Mouse (Mus musculus): ENCODE results near the gene Snx4. TPM values are rescaled to one million over a fixed set of nuclear protein-coding genes. Genes with fewer than 3 reads are reported as not detected.

Gene Snx4
- polyA plus RNA-seq, 1 experiment from 2014 or later, result 82.3 TPM

DNA sequence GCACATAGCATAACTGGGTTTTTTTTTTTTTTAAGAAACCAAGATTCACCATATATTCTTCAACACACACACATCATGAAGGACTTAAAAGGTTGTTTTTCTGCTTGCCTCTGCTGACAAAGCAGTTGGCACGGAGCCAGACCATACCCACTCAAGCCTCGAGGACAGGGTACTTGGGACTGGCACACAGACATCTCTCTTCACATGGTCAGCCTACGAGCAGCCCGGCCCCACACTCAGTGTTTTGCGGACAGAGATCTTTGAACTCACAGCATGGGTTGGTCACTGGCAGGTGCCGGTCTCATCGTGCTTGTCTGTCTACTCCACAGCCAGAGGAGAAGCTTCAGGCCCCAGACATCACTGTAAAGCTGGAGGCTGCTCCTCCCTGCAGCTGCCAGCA, 56.5 kb downstream of the Snx4 start:
- Histone ChIP-seq H3K36me3 (ENCODE audit: control insufficient read depth, insufficient read depth, low read length) (peaks cover 17% of the 10 kb centered on the region), H3K4me2 (ENCODE audit: low read length) (no peak overlapping the region), H3K9ac (ENCODE audit: low read length) (no peak overlapping the region), H3K4me3 (ENCODE audit: control insufficient read depth in 1 of 2, insufficient read depth in 1 of 2, low read depth in 1 of 2, low read length in 2 of 2) (no peak overlapping the region), H3K4me1 (ENCODE audit: control insufficient read depth in 2 of 2, insufficient read depth in 2 of 2, low read length in 2 of 2) (no peaks in the 10 kb centered on the region), H3K27me3 (ENCODE audit: control insufficient read depth, insufficient read depth, low read length) (no peaks in the 10 kb centered on the region), H3K27ac (replicated peaks in 1 of 2; ENCODE audit: control insufficient read depth in 1 of 2, insufficient read depth in 1 of 2, low read depth in 2 of 2, low read length in 2 of 2) (no peak overlapping the region), H3K9me3 (ENCODE audit: control insufficient read depth, low read length) (0 out of 2 replicates have a peak, but pooled peaks cover 3% of the 10 kb centered on the region)
- no peak for ATAC-seq (ENCODE audit: insufficient number of reproducible peaks, insufficient read depth, low FRiP score, low read depth)
- 68% methylated on average over 7 of the region's 7 CpGs for WGBS

- H3K27ac ChIP-seq (replicated peaks in 1 of 2; ENCODE audit: control insufficient read depth in 1 of 2, insufficient read depth in 1 of 2, low read depth in 2 of 2, low read length in 2 of 2), result no peak overlapping the region
- H3K4me1 ChIP-seq (ENCODE audit: control insufficient read depth in 2 of 2, insufficient read depth in 2 of 2, low read length in 2 of 2), result no peaks in the 10 kb centered on the region
- no peak overlapping the region for H3K4me3 ChIP-seq (ENCODE audit: control insufficient read depth in 1 of 2, insufficient read depth in 1 of 2, low read depth in 1 of 2, low read length in 2 of 2)
- no peak for ATAC-seq (ENCODE audit: insufficient number of reproducible peaks, insufficient read depth, low FRiP score, low read depth)
- 0 out of 2 replicates have a peak, but pooled peaks cover 3% of the 10 kb centered on the region for H3K9me3 ChIP-seq (ENCODE audit: control insufficient read depth, low read length)
- H3K36me3 ChIP-seq (ENCODE audit: control insufficient read depth, insufficient read depth, low read length), result peaks cover 16% of the 10 kb centered on the region
- no peaks in the 10 kb centered on the region for H3K27me3 ChIP-seq (ENCODE audit: control insufficient read depth, insufficient read depth, low read length)
- WGBS, result 78% methylated on average over 3 of the region's 3 CpGs
- H3K4me2 ChIP-seq (ENCODE audit: low read length), result no peak overlapping the region
- H3K9ac ChIP-seq (ENCODE audit: low read length), result no peak overlapping the region
Observed at GRCm38 (mm10) chr16:33309066-33309465, 57.8 kb downstream of the Snx4 start.

- Histone ChIP-seq H3K36me3 (ENCODE audit: control insufficient read depth, insufficient read depth, low read length) (no peaks in the 10 kb centered on the region), H3K27ac (replicated peaks in 1 of 2; ENCODE audit: control insufficient read depth in 1 of 2, insufficient read depth in 1 of 2, low read depth in 2 of 2, low read length in 2 of 2) (no peak overlapping the region), H3K27me3 (ENCODE audit: control insufficient read depth, insufficient read depth, low read length) (no peaks in the 10 kb centered on the region), H3K4me2 (ENCODE audit: low read length) (no peak overlapping the region), H3K4me3 (ENCODE audit: control insufficient read depth in 1 of 2, insufficient read depth in 1 of 2, low read depth in 1 of 2, low read length in 2 of 2) (no peak overlapping the region), H3K9me3 (ENCODE audit: control insufficient read depth, low read length) (0 out of 2 replicates have a peak, but pooled peaks cover 3% of the 10 kb centered on the region), H3K9ac (ENCODE audit: low read length) (no peak overlapping the region), H3K4me1 (ENCODE audit: control insufficient read depth in 2 of 2, insufficient read depth in 2 of 2, low read length in 2 of 2) (peaks cover 2 to 5% of the 10 kb centered on the region in 2 experiments; a peak in 1 of 4 replicates)
- 67% methylated on average over 4 of the region's 4 CpGs for WGBS
- no peak for ATAC-seq (ENCODE audit: insufficient number of reproducible peaks, insufficient read depth, low FRiP score, low read depth)
Observed at GRCm38 (mm10) chr16:33315611-33316010, 64.4 kb downstream of the Snx4 start.

GRCm38 (mm10) chr16:33317646-33318045, 66.4 kb downstream of the Snx4 start:
- no peak for ATAC-seq (ENCODE audit: insufficient number of reproducible peaks, insufficient read depth, low FRiP score, low read depth)
- H3K9me3 ChIP-seq (ENCODE audit: control insufficient read depth, low read length), result 0 out of 2 replicates have a peak, but pooled peaks cover under 1% of the 10 kb centered on the region
- no peaks in the 10 kb centered on the region for H3K36me3 ChIP-seq (ENCODE audit: control insufficient read depth, insufficient read depth, low read length)
- H3K27me3 ChIP-seq (ENCODE audit: control insufficient read depth, insufficient read depth, low read length), result no peaks in the 10 kb centered on the region
- H3K4me2 ChIP-seq (ENCODE audit: low read length), result no peak overlapping the region
- peaks cover 7 to 12% of the 10 kb centered on the region in 2 experiments; a peak in 2 of 4 replicates for H3K4me1 ChIP-seq (ENCODE audit: control insufficient read depth in 2 of 2, insufficient read depth in 2 of 2, low read length in 2 of 2)
- H3K9ac ChIP-seq (ENCODE audit: low read length), result no peak overlapping the region
- 77% methylated on average over 3 of the region's 3 CpGs for WGBS
- H3K27ac ChIP-seq (replicated peaks in 1 of 2; ENCODE audit: control insufficient read depth in 1 of 2, insufficient read depth in 1 of 2, low read depth in 2 of 2, low read length in 2 of 2), result no peak overlapping the region
- H3K4me3 ChIP-seq (ENCODE audit: control insufficient read depth in 1 of 2, insufficient read depth in 1 of 2, low read depth in 1 of 2, low read length in 2 of 2), result no peak overlapping the region

DNA sequence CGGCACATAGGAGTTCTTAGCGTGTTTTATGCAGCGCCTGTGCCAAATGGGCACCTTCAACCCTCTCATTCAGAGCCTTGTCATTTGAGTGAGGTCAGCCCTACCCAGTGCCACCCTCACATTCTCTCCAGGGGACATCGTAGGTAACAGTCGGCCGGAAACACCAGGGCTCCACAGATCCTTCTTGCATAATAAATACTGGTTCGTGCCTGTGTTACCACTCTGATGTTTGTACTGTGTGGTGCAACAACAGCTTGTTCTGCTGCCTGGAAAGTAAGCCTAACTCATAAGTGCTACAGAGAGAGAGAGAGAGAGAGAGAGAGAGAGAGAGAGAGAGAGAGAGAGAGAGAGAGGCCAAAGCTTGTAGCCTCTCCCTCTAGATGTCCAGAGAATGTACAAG, 66.8 kb downstream of the Snx4 start:
- H3K27ac ChIP-seq (replicated peaks in 1 of 2; ENCODE audit: control insufficient read depth in 1 of 2, insufficient read depth in 1 of 2, low read depth in 2 of 2, low read length in 2 of 2), result no peak overlapping the region
- no peak for ATAC-seq (ENCODE audit: insufficient number of reproducible peaks, insufficient read depth, low FRiP score, low read depth)
- H3K27me3 ChIP-seq (ENCODE audit: control insufficient read depth, insufficient read depth, low read length), result no peaks in the 10 kb centered on the region
- no peaks in the 10 kb centered on the region for H3K36me3 ChIP-seq (ENCODE audit: control insufficient read depth, insufficient read depth, low read length)
- H3K4me1 ChIP-seq (ENCODE audit: control insufficient read depth in 2 of 2, insufficient read depth in 2 of 2, low read length in 2 of 2), result peaks cover 7 to 12% of the 10 kb centered on the region in 2 experiments; a peak in 2 of 4 replicates
- H3K9me3 ChIP-seq (ENCODE audit: control insufficient read depth, low read length), result no peaks in the 10 kb centered on the region
- no peak overlapping the region for H3K4me3 ChIP-seq (ENCODE audit: control insufficient read depth in 1 of 2, insufficient read depth in 1 of 2, low read depth in 1 of 2, low read length in 2 of 2)
- WGBS, result 93% methylated on average over 7 of the region's 7 CpGs
- H3K9ac ChIP-seq (ENCODE audit: low read length), result no peak overlapping the region
- H3K4me2 ChIP-seq (ENCODE audit: low read length), result no peak overlapping the region

GRCm38 (mm10) chr16:33325704-33326455, 74.6 kb downstream of the Snx4 start:
- H3K9ac ChIP-seq (ENCODE audit: low read length), result no peak overlapping the region
- ATAC-seq (ENCODE audit: insufficient number of reproducible peaks, insufficient read depth, low FRiP score, low read depth), result no peak
- H3K4me2 ChIP-seq (ENCODE audit: low read length), result no peak overlapping the region
- H3K9me3 ChIP-seq (ENCODE audit: control insufficient read depth, low read length), result 0 out of 2 replicates have a peak, but pooled peaks cover 5% of the 10 kb centered on the region
- peaks cover 6 to 11% of the 10 kb centered on the region in 2 experiments; a peak in 2 of 4 replicates for H3K4me1 ChIP-seq (ENCODE audit: control insufficient read depth in 2 of 2, insufficient read depth in 2 of 2, low read length in 2 of 2)
- no peak overlapping the region for H3K4me3 ChIP-seq (ENCODE audit: control insufficient read depth in 1 of 2, insufficient read depth in 1 of 2, low read depth in 1 of 2, low read length in 2 of 2)
- 50% methylated on average over 12 of the region's 12 CpGs for WGBS
- H3K36me3 ChIP-seq (ENCODE audit: control insufficient read depth, insufficient read depth, low read length), result no peaks in the 10 kb centered on the region
- no peak overlapping the region for H3K27ac ChIP-seq (replicated peaks in 1 of 2; ENCODE audit: control insufficient read depth in 1 of 2, insufficient read depth in 1 of 2, low read depth in 2 of 2, low read length in 2 of 2)
- no peaks in the 10 kb centered on the region for H3K27me3 ChIP-seq (ENCODE audit: control insufficient read depth, insufficient read depth, low read length)

- ATAC-seq (ENCODE audit: insufficient number of reproducible peaks, insufficient read depth, low FRiP score, low read depth), result no peak
- Histone ChIP-seq H3K27ac (replicated peaks in 1 of 2; ENCODE audit: control insufficient read depth in 1 of 2, insufficient read depth in 1 of 2, low read depth in 2 of 2, low read length in 2 of 2) (no peak overlapping the region), H3K4me3 (ENCODE audit: control insufficient read depth in 1 of 2, insufficient read depth in 1 of 2, low read depth in 1 of 2, low read length in 2 of 2) (no peak overlapping the region), H3K4me2 (ENCODE audit: low read length) (no peak overlapping the region), H3K36me3 (ENCODE audit: control insufficient read depth, insufficient read depth, low read length) (no peaks in the 10 kb centered on the region), H3K9me3 (ENCODE audit: control insufficient read depth, low read length) (0 out of 2 replicates have a peak, but pooled peaks cover 5% of the 10 kb centered on the region), H3K4me1 (ENCODE audit: control insufficient read depth in 2 of 2, insufficient read depth in 2 of 2, low read length in 2 of 2) (peaks cover 6 to 11% of the 10 kb centered on the region in 2 experiments; a peak in 2 of 4 replicates), H3K9ac (ENCODE audit: low read length) (no peak overlapping the region), H3K27me3 (ENCODE audit: control insufficient read depth, insufficient read depth, low read length) (no peaks in the 10 kb centered on the region)
- WGBS, result 73% methylated on average over 9 of the region's 9 CpGs
Observed at GRCm38 (mm10) chr16:33326589-33326988, 75.3 kb downstream of the Snx4 start.

Data from heart, embryonic 14.5 days (tissue).